Mouse (Mus musculus): ENCODE measurements around the gene Tmem131l. TPM values are rescaled to one million over a fixed set of nuclear protein-coding genes. Genes with fewer than 3 reads are reported as not detected.

Tmem131l gene
- polyA plus RNA-seq, 1 experiment, result 9.2 TPM

DNA sequence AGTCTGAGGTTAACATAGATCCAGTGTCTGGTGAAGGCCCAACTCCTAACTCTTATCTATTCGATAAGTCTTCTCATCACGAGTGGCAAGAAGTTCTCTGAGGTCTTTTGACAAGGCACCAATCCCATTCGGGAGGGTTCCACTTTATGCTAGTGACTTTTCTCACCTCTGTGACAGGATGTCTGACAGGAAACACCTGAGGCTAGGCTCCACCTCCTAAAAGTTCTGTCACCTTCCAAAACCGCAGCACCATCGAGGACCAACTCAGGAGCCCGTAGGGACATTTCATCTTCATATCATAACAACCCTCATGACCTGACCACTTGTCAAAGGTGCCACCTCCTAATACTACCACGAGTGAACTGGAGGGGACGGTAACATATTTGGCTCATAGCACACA, 6.2 kb upstream of the Tmem131l start:
- WGBS, result 95% methylated on average over 8 of the region's 8 CpGs

DNA sequence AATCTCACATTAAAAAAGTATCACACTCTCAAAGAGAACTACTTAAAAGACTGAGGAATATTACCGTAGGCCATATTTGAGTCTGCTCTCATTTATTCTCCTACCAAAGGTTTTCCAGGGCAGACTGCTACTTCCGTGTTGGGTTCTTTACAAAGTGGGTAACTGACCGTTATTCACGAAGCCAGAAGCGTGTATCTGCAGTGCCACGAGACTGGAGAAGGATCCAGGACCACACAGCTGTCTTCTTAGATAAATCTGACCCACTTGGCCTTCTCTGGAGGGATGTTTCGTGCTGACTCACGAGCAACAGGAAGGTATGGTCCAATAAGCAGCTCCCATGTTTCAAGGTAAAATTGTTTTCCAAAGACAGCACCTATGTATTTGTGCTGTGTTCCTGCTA, 1.8 kb upstream of the Tmem131l start:
- Histone ChIP-seq H3K27ac (ENCODE audit: insufficient read depth, low read length) (no peak overlapping the region), H3K4me1 (ENCODE audit: control insufficient read depth, insufficient read depth, low read length) (no peaks in the 10 kb centered on the region; the same call in 1 of the 2 replicates), H3K27me3 (ENCODE audit: control insufficient read depth, insufficient read depth, low read length) (no peaks in the 10 kb centered on the region), H3K4me3 (replicated peaks; ENCODE audit: insufficient read depth, low read depth, low read length) (no peak overlapping the region)
- DNase-seq, result no peak
- TF ChIP-seq POLR2A (IDR thresholded peaks at IDR 0.05; ENCODE audit: borderline replicate concordance, insufficient read depth, low read length), result no peak
- TF ChIP-seq CTCF (IDR thresholded peaks at IDR 0.05; ENCODE audit: borderline replicate concordance, insufficient read depth, low read depth, low read length), result no peak
- WGBS, result 91% methylated on average over 8 of the region's 8 CpGs

More for the DNA sequence above, 6.2 kb upstream of the Tmem131l start:
- DNase-seq, result no peak
- no peak overlapping the region for H3K27ac ChIP-seq (ENCODE audit: insufficient read depth, low read length)
- H3K4me3 ChIP-seq (replicated peaks; ENCODE audit: insufficient read depth, low read depth, low read length), result no peak overlapping the region
- TF ChIP-seq CTCF (IDR thresholded peaks at IDR 0.05; ENCODE audit: borderline replicate concordance, insufficient read depth, low read depth, low read length), result no peak
- no peak for TF ChIP-seq POLR2A (IDR thresholded peaks at IDR 0.05; ENCODE audit: borderline replicate concordance, insufficient read depth, low read length)
- no peaks in the 10 kb centered on the region for H3K27me3 ChIP-seq (ENCODE audit: control insufficient read depth, insufficient read depth, low read length)
- H3K4me1 ChIP-seq (ENCODE audit: control insufficient read depth, insufficient read depth, low read length), result no peaks in the 10 kb centered on the region

DNA sequence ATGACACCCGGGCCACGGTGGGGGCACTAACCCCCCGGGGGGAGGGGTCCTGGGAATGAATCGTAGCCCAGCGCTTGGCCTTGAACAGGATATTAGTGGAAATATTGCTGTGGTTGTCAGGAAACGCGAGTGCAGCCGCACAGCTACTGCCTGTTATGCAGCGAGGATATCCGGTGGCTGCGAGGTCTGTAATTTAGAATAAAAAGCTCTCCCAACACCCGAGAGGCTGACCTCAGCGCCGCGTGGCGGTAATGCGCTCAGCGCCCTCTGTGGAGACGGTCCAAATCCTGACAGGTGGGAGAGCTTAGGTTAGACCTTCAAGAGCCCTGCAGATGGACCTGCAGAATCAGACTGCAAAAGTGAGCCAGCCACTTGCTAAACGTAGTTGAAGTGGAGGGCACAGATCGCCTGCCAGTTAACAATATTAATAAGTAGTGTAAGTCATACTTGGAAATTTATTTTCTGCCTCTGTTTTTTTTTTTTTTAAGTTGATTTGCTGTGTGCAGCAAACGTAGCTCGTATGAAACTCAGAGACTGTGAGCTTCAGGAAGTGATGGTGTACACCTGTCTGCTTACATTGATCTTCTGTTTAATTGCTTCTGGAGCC, 604 bp upstream of the Tmem131l start:
- DNase-seq, result peak in 1 of 2 experiments; percentile 66
- Histone ChIP-seq H3K4me3 (replicated peaks; ENCODE audit: insufficient read depth, low read depth, low read length) (peak overlapping the region; percentile 74), H3K27me3 (ENCODE audit: control insufficient read depth, insufficient read depth, low read length) (no peaks in the 10 kb centered on the region), H3K4me1 (ENCODE audit: control insufficient read depth, insufficient read depth, low read length) (no peaks in the 10 kb centered on the region; the same call in 1 of the 2 replicates), H3K27ac (ENCODE audit: insufficient read depth, low read length) (0 out of 2 replicates have a peak overlapping the region, but pooled peaks have one; percentile 52)
- WGBS, result 5% methylated on average over 23 of the region's 23 CpGs
- no peak for TF ChIP-seq CTCF (IDR thresholded peaks at IDR 0.05; ENCODE audit: borderline replicate concordance, insufficient read depth, low read depth, low read length)

DNA sequence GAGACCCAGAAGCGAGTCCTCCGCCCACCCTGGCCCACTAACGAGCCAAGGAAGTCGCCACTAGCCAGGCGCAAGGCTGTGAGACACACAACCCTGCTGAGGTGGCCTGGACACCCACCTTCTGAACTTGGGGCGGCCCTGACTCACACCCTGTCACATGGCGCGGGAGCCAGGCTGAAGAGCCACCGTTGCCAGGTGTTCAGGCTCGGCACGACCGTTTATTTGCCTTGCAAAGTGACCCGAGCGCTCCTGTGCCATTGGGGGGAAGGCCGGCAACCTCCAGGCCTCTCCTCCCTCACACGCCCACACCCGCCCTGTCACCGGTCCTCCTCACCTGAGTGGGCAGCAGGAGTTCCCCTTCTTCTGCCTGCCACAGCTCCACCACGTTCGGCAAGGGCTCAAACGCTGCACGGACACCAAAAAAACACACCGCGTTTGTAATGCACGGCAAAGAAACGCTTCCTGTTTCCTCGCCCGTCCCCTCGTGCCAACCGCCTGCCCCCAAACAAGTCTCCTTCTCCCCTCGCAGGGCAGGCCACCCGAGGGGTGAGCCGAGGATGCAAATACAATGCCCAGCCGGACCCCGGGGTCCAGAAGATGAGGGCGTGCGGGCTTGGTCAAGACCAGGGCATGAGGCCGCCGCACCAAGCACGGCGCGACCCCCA, 862 bp downstream of the Tmem131l start:
- DNase-seq, result peak; percentile 64 to 67
- H3K27me3 ChIP-seq (ENCODE audit: control insufficient read depth, insufficient read depth, low read length), result no peaks in the 10 kb centered on the region
- no peak overlapping the region for H3K27ac ChIP-seq (ENCODE audit: insufficient read depth, low read length)
- peak overlapping the region; percentile 74 for H3K4me3 ChIP-seq (replicated peaks; ENCODE audit: insufficient read depth, low read depth, low read length)
- TF ChIP-seq CTCF (IDR thresholded peaks at IDR 0.05; ENCODE audit: borderline replicate concordance, insufficient read depth, low read depth, low read length) (no peak), POLR2A (IDR thresholded peaks at IDR 0.05; ENCODE audit: borderline replicate concordance, insufficient read depth, low read length) (no peak)
- H3K4me1 ChIP-seq (ENCODE audit: control insufficient read depth, insufficient read depth, low read length), result peaks cover 3% of the 10 kb centered on the region; the same call in 1 of the 2 replicates
- 1% methylated on average over 42 of the region's 42 CpGs for WGBS

DNA sequence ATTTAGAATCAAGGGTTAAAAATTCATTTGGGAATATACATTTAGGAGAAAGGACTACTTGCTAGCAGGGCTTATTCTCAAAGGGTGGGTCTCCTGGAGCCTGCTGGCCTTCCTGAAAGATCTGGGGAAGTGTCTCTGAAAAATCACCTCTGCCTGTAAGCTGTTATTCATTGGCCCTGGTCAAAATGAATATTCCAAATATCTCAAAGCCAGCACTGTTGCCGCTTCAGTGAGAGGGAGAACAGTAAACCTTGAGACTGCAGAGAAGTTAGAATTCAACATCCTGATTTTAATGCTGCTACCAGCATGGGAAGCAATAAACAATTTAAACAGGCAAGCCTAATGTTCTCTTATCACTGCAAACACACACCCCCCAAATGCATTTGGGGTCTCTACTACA, 1.8 kb downstream of the Tmem131l start:
- TF ChIP-seq CTCF (IDR thresholded peaks at IDR 0.05; ENCODE audit: borderline replicate concordance, insufficient read depth, low read depth, low read length) (no peak), POLR2A (IDR thresholded peaks at IDR 0.05; ENCODE audit: borderline replicate concordance, insufficient read depth, low read length) (no peak)
- H3K4me1 ChIP-seq (ENCODE audit: control insufficient read depth, insufficient read depth, low read length), result peaks cover 3% of the 10 kb centered on the region; the same call in 1 of the 2 replicates

DNA sequence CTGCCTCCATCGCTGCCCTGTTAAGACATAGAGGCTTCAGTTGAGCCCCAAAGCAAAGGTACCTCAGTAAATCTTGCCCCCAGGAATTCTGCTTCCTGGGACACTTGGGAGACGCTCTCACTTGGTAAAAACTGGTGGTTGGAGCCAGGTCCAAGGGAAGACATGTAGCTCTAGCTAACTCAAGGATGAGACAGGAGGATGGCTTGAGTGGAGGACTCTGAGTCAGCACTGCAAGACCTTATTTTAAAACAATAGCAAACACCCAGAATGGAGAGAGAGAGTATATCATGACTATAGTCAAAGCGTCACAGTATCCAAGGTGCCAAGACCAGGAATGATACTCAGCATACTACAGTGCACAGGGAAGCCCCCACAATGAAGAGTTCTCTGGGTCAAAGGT, 2.4 kb downstream of the Tmem131l start:
- no peak for DNase-seq
- 97% methylated on average over 3 of the region's 3 CpGs for WGBS
- no peak for TF ChIP-seq POLR2A (IDR thresholded peaks at IDR 0.05; ENCODE audit: borderline replicate concordance, insufficient read depth, low read length)
- TF ChIP-seq CTCF (IDR thresholded peaks at IDR 0.05; ENCODE audit: borderline replicate concordance, insufficient read depth, low read depth, low read length), result no peak
- H3K4me1 ChIP-seq (ENCODE audit: control insufficient read depth, insufficient read depth, low read length), result peaks cover 3% of the 10 kb centered on the region; the same call in 1 of the 2 replicates
- H3K4me3 ChIP-seq (replicated peaks; ENCODE audit: insufficient read depth, low read depth, low read length), result no peak overlapping the region
- H3K27ac ChIP-seq (ENCODE audit: insufficient read depth, low read length), result no peak overlapping the region
- no peaks in the 10 kb centered on the region for H3K27me3 ChIP-seq (ENCODE audit: control insufficient read depth, insufficient read depth, low read length)

More for the DNA sequence above, 1.8 kb downstream of the Tmem131l start:
- Histone ChIP-seq H3K4me3 (replicated peaks; ENCODE audit: insufficient read depth, low read depth, low read length) (no peak overlapping the region), H3K27me3 (ENCODE audit: control insufficient read depth, insufficient read depth, low read length) (no peaks in the 10 kb centered on the region), H3K27ac (ENCODE audit: insufficient read depth, low read length) (no peak overlapping the region)
- 82% methylated on average over 1 of the region's 1 CpGs for WGBS
- DNase-seq, result no peak

DNA sequence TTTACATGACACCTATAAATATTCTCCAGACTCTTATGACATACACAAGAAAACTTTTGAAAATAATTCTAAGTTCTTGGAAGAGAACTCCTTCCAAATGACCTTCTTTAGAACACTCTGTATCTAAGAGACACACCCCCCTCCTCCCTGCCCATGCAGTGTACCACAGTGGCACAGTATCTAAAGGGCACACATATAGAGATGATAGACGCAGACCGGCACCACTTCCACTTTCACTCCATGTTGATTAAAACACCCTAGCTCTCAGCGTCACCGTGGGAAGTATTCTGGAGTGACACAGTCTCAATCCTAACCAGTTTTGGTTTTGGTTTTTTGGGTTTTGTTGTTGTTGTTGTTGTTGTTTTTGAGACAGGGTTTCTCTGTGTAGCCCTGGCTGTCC, 3.1 kb downstream of the Tmem131l start:
- peaks cover 3% of the 10 kb centered on the region; the same call in 1 of the 2 replicates for H3K4me1 ChIP-seq (ENCODE audit: control insufficient read depth, insufficient read depth, low read length)
- DNase-seq, result no peak
- TF ChIP-seq CTCF (IDR thresholded peaks at IDR 0.05; ENCODE audit: borderline replicate concordance, insufficient read depth, low read depth, low read length), result no peak
- TF ChIP-seq POLR2A (IDR thresholded peaks at IDR 0.05; ENCODE audit: borderline replicate concordance, insufficient read depth, low read length), result no peak
- 96% methylated on average over 4 of the region's 4 CpGs for WGBS
- H3K27me3 ChIP-seq (ENCODE audit: control insufficient read depth, insufficient read depth, low read length), result no peaks in the 10 kb centered on the region
- no peak overlapping the region for H3K4me3 ChIP-seq (replicated peaks; ENCODE audit: insufficient read depth, low read depth, low read length)
- H3K27ac ChIP-seq (ENCODE audit: insufficient read depth, low read length), result no peak overlapping the region

Data from cerebellum, adult 2 months (tissue).